Mouse (Mus musculus): ENCODE measurements around the gene Agxt. TPM values are rescaled to one million over a fixed set of nuclear protein-coding genes. Genes with fewer than 3 reads are reported as not detected.
A peak's percentile ranks its signal among the peaks of the same experiment; 100 is the strongest.

Agxt gene
- polyA plus RNA-seq, 1 experiment from 2014 or later: not detected

GRCm38 (mm10) chr1:93138534-93138933 is 3.5 kb downstream of the Agxt start:
- no peaks in the 10 kb centered on the region for H3K27me3 ChIP-seq (replicated peaks; ENCODE audit: control insufficient read depth, insufficient read depth, low read length)
- WGBS: 77% methylated on average over 6 of the region's 6 CpGs

GRCm38 (mm10) chr1:93139713-93140112 is 4.7 kb downstream of the Agxt start:
- no peaks in the 10 kb centered on the region for H3K36me3 ChIP-seq (ENCODE audit: control insufficient read depth, insufficient read depth, low read length)
- no peak overlapping the region for H3K9ac ChIP-seq (ENCODE audit: low read depth, low read length)
- WGBS: 88% methylated on average over 7 of the region's 7 CpGs
- no peak overlapping the region for H3K27ac ChIP-seq (ENCODE audit: low read depth, low read length)
- H3K4me3 ChIP-seq (ENCODE audit: low read length): no peak overlapping the region
- no peak for ATAC-seq
- no peaks in the 10 kb centered on the region for H3K9me3 ChIP-seq (ENCODE audit: control insufficient read depth, low read length)
- no peaks in the 10 kb centered on the region for H3K4me1 ChIP-seq (ENCODE audit: control insufficient read depth, insufficient read depth, low read depth, low read length)
- H3K4me2 ChIP-seq (ENCODE audit: low read length): no peak overlapping the region
- H3K27me3 ChIP-seq (replicated peaks; ENCODE audit: control insufficient read depth, insufficient read depth, low read length): no peaks in the 10 kb centered on the region

More at GRCm38 (mm10) chr1:93138534-93138933, 3.5 kb downstream of the Agxt start:
- H3K9me3 ChIP-seq (ENCODE audit: control insufficient read depth, low read length): no peaks in the 10 kb centered on the region
- H3K4me3 ChIP-seq (ENCODE audit: low read length): no peak overlapping the region
- ATAC-seq: no peak
- H3K9ac ChIP-seq (ENCODE audit: low read depth, low read length): no peak overlapping the region
- H3K36me3 ChIP-seq (ENCODE audit: control insufficient read depth, insufficient read depth, low read length): no peaks in the 10 kb centered on the region
- H3K4me2 ChIP-seq (ENCODE audit: low read length): no peak overlapping the region
- no peaks in the 10 kb centered on the region for H3K4me1 ChIP-seq (ENCODE audit: control insufficient read depth, insufficient read depth, low read depth, low read length)
- H3K27ac ChIP-seq (ENCODE audit: low read depth, low read length): no peak overlapping the region

GRCm38 (mm10) chr1:93142871-93143270 is 7.8 kb downstream of the Agxt start:
- Histone ChIP-seq H3K4me1 (ENCODE audit: control insufficient read depth, insufficient read depth, low read depth, low read length) (no peaks in the 10 kb centered on the region), H3K9me3 (ENCODE audit: control insufficient read depth, low read length) (no peaks in the 10 kb centered on the region), H3K27me3 (replicated peaks; ENCODE audit: control insufficient read depth, insufficient read depth, low read length) (no peaks in the 10 kb centered on the region), H3K4me3 (ENCODE audit: low read length) (no peak overlapping the region), H3K27ac (ENCODE audit: low read depth, low read length) (no peak overlapping the region), H3K9ac (ENCODE audit: low read depth, low read length) (no peak overlapping the region), H3K4me2 (ENCODE audit: low read length) (no peak overlapping the region), H3K36me3 (ENCODE audit: control insufficient read depth, insufficient read depth, low read length) (no peaks in the 10 kb centered on the region)
- ATAC-seq: no peak
- 86% methylated on average over 1 of the region's 1 CpGs for WGBS

- no peaks in the 10 kb centered on the region for H3K27me3 ChIP-seq (replicated peaks; ENCODE audit: control insufficient read depth, insufficient read depth, low read length)
- no peaks in the 10 kb centered on the region for H3K9me3 ChIP-seq (ENCODE audit: control insufficient read depth, low read length)
- H3K27ac ChIP-seq (ENCODE audit: low read depth, low read length): no peak overlapping the region
- WGBS: 69% methylated on average over 9 of the region's 9 CpGs
- no peak overlapping the region for H3K9ac ChIP-seq (ENCODE audit: low read depth, low read length)
- no peak overlapping the region for H3K4me2 ChIP-seq (ENCODE audit: low read length)
- no peaks in the 10 kb centered on the region for H3K4me1 ChIP-seq (ENCODE audit: control insufficient read depth, insufficient read depth, low read depth, low read length)
- no peak overlapping the region for H3K4me3 ChIP-seq (ENCODE audit: low read length)
- H3K36me3 ChIP-seq (ENCODE audit: control insufficient read depth, insufficient read depth, low read length): no peaks in the 10 kb centered on the region
- peak; percentile 42; the same call in 1 of the 2 replicates for ATAC-seq
Observed at GRCm38 (mm10) chr1:93144176-93144575, 9.1 kb downstream of the Agxt start.

GRCm38 (mm10) chr1:93150907-93151661 is 16.0 kb downstream of the Agxt start:
- ATAC-seq: no peak
- 60% methylated on average over 2 of the region's 2 CpGs for WGBS

GRCm38 (mm10) chr1:93157566-93157965 is 22.5 kb downstream of the Agxt start:
- 85% methylated on average over 4 of the region's 4 CpGs for WGBS
- H3K9ac ChIP-seq (ENCODE audit: low read depth, low read length): no peak overlapping the region

More at GRCm38 (mm10) chr1:93150907-93151661, 16.0 kb downstream of the Agxt start:
- no peaks in the 10 kb centered on the region for H3K36me3 ChIP-seq (ENCODE audit: control insufficient read depth, insufficient read depth, low read length)
- H3K9me3 ChIP-seq (ENCODE audit: control insufficient read depth, low read length): no peaks in the 10 kb centered on the region
- no peak overlapping the region for H3K27ac ChIP-seq (ENCODE audit: low read depth, low read length)
- H3K9ac ChIP-seq (ENCODE audit: low read depth, low read length): no peak overlapping the region
- H3K4me3 ChIP-seq (ENCODE audit: low read length): no peak overlapping the region
- no peak overlapping the region for H3K4me2 ChIP-seq (ENCODE audit: low read length)
- no peaks in the 10 kb centered on the region for H3K4me1 ChIP-seq (ENCODE audit: control insufficient read depth, insufficient read depth, low read depth, low read length)
- H3K27me3 ChIP-seq (replicated peaks; ENCODE audit: control insufficient read depth, insufficient read depth, low read length): no peaks in the 10 kb centered on the region

GRCm38 (mm10) chr1:93158916-93159315 is 23.9 kb downstream of the Agxt start:
- H3K9ac ChIP-seq (ENCODE audit: low read depth, low read length): no peak overlapping the region
- 90% methylated on average over 8 of the region's 8 CpGs for WGBS
- no peak overlapping the region for H3K4me2 ChIP-seq (ENCODE audit: low read length)
- H3K4me1 ChIP-seq (ENCODE audit: control insufficient read depth, insufficient read depth, low read depth, low read length): no peaks in the 10 kb centered on the region
- no peaks in the 10 kb centered on the region for H3K27me3 ChIP-seq (replicated peaks; ENCODE audit: control insufficient read depth, insufficient read depth, low read length)
- no peaks in the 10 kb centered on the region for H3K36me3 ChIP-seq (ENCODE audit: control insufficient read depth, insufficient read depth, low read length)
- no peak overlapping the region for H3K27ac ChIP-seq (ENCODE audit: low read depth, low read length)
- ATAC-seq: no peak
- H3K4me3 ChIP-seq (ENCODE audit: low read length): no peak overlapping the region
- no peaks in the 10 kb centered on the region for H3K9me3 ChIP-seq (ENCODE audit: control insufficient read depth, low read length)

More at GRCm38 (mm10) chr1:93157566-93157965, 22.5 kb downstream of the Agxt start:
- no peak overlapping the region for H3K27ac ChIP-seq (ENCODE audit: low read depth, low read length)
- H3K36me3 ChIP-seq (ENCODE audit: control insufficient read depth, insufficient read depth, low read length): no peaks in the 10 kb centered on the region
- H3K9me3 ChIP-seq (ENCODE audit: control insufficient read depth, low read length): no peaks in the 10 kb centered on the region
- no peak for ATAC-seq
- no peak overlapping the region for H3K4me3 ChIP-seq (ENCODE audit: low read length)
- no peaks in the 10 kb centered on the region for H3K27me3 ChIP-seq (replicated peaks; ENCODE audit: control insufficient read depth, insufficient read depth, low read length)
- H3K4me1 ChIP-seq (ENCODE audit: control insufficient read depth, insufficient read depth, low read depth, low read length): no peaks in the 10 kb centered on the region
- no peak overlapping the region for H3K4me2 ChIP-seq (ENCODE audit: low read length)

GRCm38 (mm10) chr1:93159566-93160500 is 24.8 kb downstream of the Agxt start:
- Histone ChIP-seq H3K4me1 (ENCODE audit: control insufficient read depth, insufficient read depth, low read depth, low read length) (no peaks in the 10 kb centered on the region), H3K27ac (ENCODE audit: low read depth, low read length) (no peak overlapping the region), H3K4me3 (ENCODE audit: low read length) (no peak overlapping the region), H3K9me3 (ENCODE audit: control insufficient read depth, low read length) (no peaks in the 10 kb centered on the region), H3K36me3 (ENCODE audit: control insufficient read depth, insufficient read depth, low read length) (no peaks in the 10 kb centered on the region), H3K9ac (ENCODE audit: low read depth, low read length) (no peak overlapping the region), H3K4me2 (ENCODE audit: low read length) (no peak overlapping the region), H3K27me3 (replicated peaks; ENCODE audit: control insufficient read depth, insufficient read depth, low read length) (no peaks in the 10 kb centered on the region)
- WGBS: 81% methylated on average over 21 of the region's 21 CpGs
- ATAC-seq: no peak

- no peaks in the 10 kb centered on the region for H3K4me1 ChIP-seq (ENCODE audit: control insufficient read depth, insufficient read depth, low read depth, low read length)
- H3K27ac ChIP-seq (ENCODE audit: low read depth, low read length): no peak within 1 kb of the TSS
- no peaks in the 10 kb centered on the region for H3K9me3 ChIP-seq (ENCODE audit: control insufficient read depth, low read length)
- no peak within 1 kb of the TSS for H3K4me2 ChIP-seq (ENCODE audit: low read length)
- ATAC-seq: no peak
- H3K36me3 ChIP-seq (ENCODE audit: control insufficient read depth, insufficient read depth, low read length): no peaks in the 10 kb centered on the region
- H3K9ac ChIP-seq (ENCODE audit: low read depth, low read length): no peak within 1 kb of the TSS
- H3K4me3 ChIP-seq (ENCODE audit: low read length): no peak within 1 kb of the TSS
- WGBS: 71% methylated on average over 8 of the region's 8 CpGs
- H3K27me3 ChIP-seq (replicated peaks; ENCODE audit: control insufficient read depth, insufficient read depth, low read length): no peaks in the 10 kb centered on the region
Observed at GRCm38 (mm10) chr1:93160501-93161133, 25.6 kb downstream of the Agxt start, which contains the start of gene 2310007B03Rik. 2310007B03Rik (minus strand) TSS chr1:93160948.

All from hindbrain, embryonic 16.5 days (tissue).